Mouse (Mus musculus) spleen, postnatal 4 days (tissue): ENCODE results near the gene Zfp286.

Source experiments
- DNase-seq, 2 experiments: peaks; one replicate each; pipeline ENCODE4 v3.0.0; 2022; ENCODE audit warnings: low spot score in 2 of 2

Zfp286 gene

GRCm38 (mm10) chr11:62788935-62789616 is at the start of gene Zfp286:
Gene Zfp286 (minus strand): TSS chr11:62789462.
- peak; percentile 58 to 80 for DNase-seq

GRCm38 (mm10) chr11:62831906-62832305 is 42.6 kb upstream of the Zfp286 start:
- DNase-seq = no peak

- no peak for DNase-seq
Observed at GRCm38 (mm10) chr11:62830387-62830786, 41.1 kb upstream of the Zfp286 start.

- DNase-seq = no peak
Observed at GRCm38 (mm10) chr11:62827911-62828310, 38.6 kb upstream of the Zfp286 start.

GRCm38 (mm10) chr11:62827135-62827534 is 37.9 kb upstream of the Zfp286 start:
- DNase-seq = no peak

GRCm38 (mm10) chr11:62826106-62826733 is 37.0 kb upstream of the Zfp286 start:
- no peak for DNase-seq

- DNase-seq = no peak
Observed at GRCm38 (mm10) chr11:62825222-62826105, 36.2 kb upstream of the Zfp286 start.

- DNase-seq = no peak
Observed at GRCm38 (mm10) chr11:62824211-62824610, 34.9 kb upstream of the Zfp286 start.

- no peak for DNase-seq
Observed at GRCm38 (mm10) chr11:62821893-62822292, 32.6 kb upstream of the Zfp286 start.

- DNase-seq = peak; percentile 14 to 66
Observed at GRCm38 (mm10) chr11:62820661-62821437, 31.6 kb upstream of the Zfp286 start.

DNA sequence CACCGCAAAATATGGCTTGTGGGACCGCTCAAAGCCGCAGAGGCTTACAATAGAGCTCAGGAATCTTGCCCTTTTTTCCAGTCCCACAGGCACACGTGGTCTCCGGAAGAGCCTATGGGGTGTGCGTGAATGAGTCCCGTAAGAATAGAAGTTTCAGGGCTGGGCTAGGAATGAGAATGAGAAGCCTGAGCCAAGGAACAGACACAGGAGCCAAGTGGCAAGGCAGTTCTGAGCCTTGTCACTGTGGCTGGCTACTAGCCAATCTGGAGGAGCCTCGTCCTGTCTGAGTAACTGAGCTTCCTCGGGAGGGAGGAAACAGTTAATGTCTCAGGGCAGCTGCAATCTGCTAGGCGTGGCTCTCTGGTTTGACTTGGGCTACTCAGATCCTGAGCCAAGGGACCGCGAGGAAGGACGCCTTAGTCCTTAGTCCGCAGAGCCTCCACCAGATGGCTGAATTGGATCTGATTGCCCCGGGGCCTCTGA is 30.8 kb upstream of the Zfp286 start, which contains the start of gene Trim16:
Gene Trim16 (plus strand): TSS at position 173 of the 483 bp plus-strand sequence.
- DNase-seq = peak; percentile 68 to 69

DNA sequence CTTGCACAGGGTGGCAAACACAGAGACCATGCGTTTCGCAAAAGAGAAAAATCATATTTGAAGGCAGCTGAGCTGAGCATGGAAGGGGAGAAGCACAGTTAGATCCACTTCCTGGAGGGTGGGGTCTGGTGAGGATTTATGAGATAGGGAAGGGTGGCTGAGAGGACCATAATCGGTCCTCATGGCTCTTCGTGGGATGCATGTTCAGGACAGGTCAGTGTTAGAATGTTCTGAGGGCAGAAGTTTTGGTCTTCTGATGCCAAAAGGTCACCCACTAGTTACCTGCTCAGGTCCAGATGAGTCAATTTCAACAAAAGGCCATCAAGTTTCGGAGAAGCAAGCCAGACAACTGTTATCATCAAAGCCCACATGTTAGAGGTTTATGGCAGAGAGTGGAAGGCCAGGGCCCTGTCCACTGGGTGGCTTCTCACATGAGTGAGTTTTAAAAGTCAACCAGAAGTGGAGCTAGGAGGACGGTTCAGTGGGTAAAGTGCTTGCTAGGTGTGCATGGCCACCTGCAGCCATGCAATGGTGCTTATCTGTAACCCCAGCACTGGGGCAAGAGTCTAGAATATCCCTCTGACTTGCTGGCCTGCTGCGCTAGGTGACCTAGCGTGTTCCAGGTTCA is 29.9 kb upstream of the Zfp286 start:
- no peak for DNase-seq

- no peak for DNase-seq
Observed at GRCm38 (mm10) chr11:62816591-62816990, 27.3 kb upstream of the Zfp286 start.

DNA sequence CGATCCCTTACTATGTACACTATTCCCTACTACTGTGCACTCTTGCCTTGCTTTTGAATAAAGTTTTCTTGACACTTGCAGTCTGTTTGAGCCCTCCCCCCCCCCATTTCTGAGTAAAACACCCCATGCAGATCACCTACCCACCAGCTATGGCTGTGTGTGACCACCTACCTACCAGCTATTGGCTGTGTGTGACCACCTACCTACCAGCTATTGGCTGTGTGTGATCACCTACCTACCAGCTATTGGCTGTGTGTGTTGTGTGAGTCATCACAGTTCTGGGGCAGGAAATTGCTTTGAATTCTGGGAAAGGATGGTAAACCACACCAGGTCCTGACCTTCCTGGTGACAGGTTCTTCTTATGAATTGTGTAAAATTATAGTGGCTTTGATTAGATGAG is 26.2 kb upstream of the Zfp286 start:
- DNase-seq = no peak

- DNase-seq = no peak
Observed at GRCm38 (mm10) chr11:62814625-62815024, 25.4 kb upstream of the Zfp286 start.

GRCm38 (mm10) chr11:62813970-62814624 is 24.8 kb upstream of the Zfp286 start:
- DNase-seq = no peak

GRCm38 (mm10) chr11:62813497-62813896 is 24.2 kb upstream of the Zfp286 start:
- no peak for DNase-seq

- DNase-seq = no peak
Observed at GRCm38 (mm10) chr11:62812268-62812667, 23.0 kb upstream of the Zfp286 start.

- DNase-seq = no peak
Observed at GRCm38 (mm10) chr11:62809201-62809600, 19.9 kb upstream of the Zfp286 start.

- no peak for DNase-seq
Observed at GRCm38 (mm10) chr11:62807965-62808364, 18.7 kb upstream of the Zfp286 start.
